Mouse (Mus musculus): ENCODE data around the gene Gm21094. TPM values are rescaled to one million over a fixed set of nuclear protein-coding genes. Genes with fewer than 3 reads are reported as not detected.
"Not testable (repeated sequence)": the region's sequence is repeated elsewhere in the genome, so short reads cannot be mapped to it uniquely, and the experiment has no call there.

The Gm21094 gene
- total RNA-seq (2021) = not detected
- long read RNA-seq, experiment 1 = 0 reads
- long read RNA-seq, experiment 2 = 0 reads

DNA sequence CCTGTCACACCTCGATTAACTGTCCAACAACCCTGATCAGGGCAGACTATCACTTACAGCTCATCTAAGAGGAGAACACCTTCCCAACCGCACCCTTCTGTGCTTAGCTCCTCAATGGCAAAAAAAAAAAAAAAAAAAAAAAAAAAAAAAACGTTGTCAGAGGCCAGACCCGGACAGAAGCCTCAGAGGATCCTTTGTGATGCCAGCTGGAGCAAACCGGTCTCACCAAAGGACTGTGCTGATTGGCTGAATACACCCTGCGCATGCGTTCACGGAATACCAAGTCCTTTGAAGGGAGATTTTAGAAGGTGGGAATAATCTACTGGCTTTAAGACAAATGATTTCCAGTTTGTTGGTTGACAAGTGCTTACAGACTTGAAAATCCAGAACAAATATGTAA lies at the start of gene Gm21094:
Gene Gm21094 (minus strand): TSS at position 101 of the 400 bp plus-strand sequence.
- DNase-seq; intact Hi-C loops (cut with DNase I): not testable (repeated sequence)
